Mouse (Mus musculus): ENCODE data around the gene Fam114a2. TPM values are rescaled to one million over a fixed set of nuclear protein-coding genes. Genes with fewer than 3 reads are reported as not detected.
"Not testable (repeated sequence)": the region's sequence is repeated elsewhere in the genome, so short reads cannot be mapped to it uniquely, and the experiment has no call there.

Gene Fam114a2
- total RNA-seq (2022): 10 to 100 TPM; 32.9 to 47.7 (median 37.5) TPM

GRCm38 (mm10) chr11:57518091-57518750 lies at the start of gene Fam114a2, which contains the start of gene Mfap3:
TSS of gene Fam114a2 (minus strand) at chr11:57518617.
TSS of gene Mfap3 (plus strand) at chr11:57518664.
- peak; percentile 80 to 86 for DNase-seq (ENCODE audit: low spot score in 2 of 2)

- DNase-seq (ENCODE audit: low spot score in 2 of 2): no peak
Observed at GRCm38 (mm10) chr11:57566091-57567035, 47.9 kb upstream of the Fam114a2 start.

- DNase-seq (ENCODE audit: low spot score in 2 of 2): no peak
Observed at GRCm38 (mm10) chr11:57564564-57564963, 46.1 kb upstream of the Fam114a2 start.

GRCm38 (mm10) chr11:57557936-57558335 lies 39.5 kb upstream of the Fam114a2 start:
- not testable (repeated sequence) for DNase-seq (ENCODE audit: low spot score in 2 of 2)

- DNase-seq (ENCODE audit: low spot score in 2 of 2): no peak
Observed at GRCm38 (mm10) chr11:57553015-57553780, 34.8 kb upstream of the Fam114a2 start.

GRCm38 (mm10) chr11:57551016-57551415 lies 32.6 kb upstream of the Fam114a2 start:
- no peak for DNase-seq (ENCODE audit: low spot score in 2 of 2)

GRCm38 (mm10) chr11:57550230-57550629 lies 31.8 kb upstream of the Fam114a2 start:
- no peak for DNase-seq (ENCODE audit: low spot score in 2 of 2)

- peak; percentile 59 to 85 for DNase-seq (ENCODE audit: low spot score in 2 of 2)
Observed at GRCm38 (mm10) chr11:57548618-57549550, 30.5 kb upstream of the Fam114a2 start.

GRCm38 (mm10) chr11:57540681-57541080 lies 22.3 kb upstream of the Fam114a2 start:
- DNase-seq (ENCODE audit: low spot score in 2 of 2): no peak

GRCm38 (mm10) chr11:57539841-57540418 lies 21.5 kb upstream of the Fam114a2 start:
- no peak for DNase-seq (ENCODE audit: low spot score in 2 of 2)

GRCm38 (mm10) chr11:57535912-57536311 lies 17.5 kb upstream of the Fam114a2 start:
- DNase-seq (ENCODE audit: low spot score in 2 of 2): no peak

- DNase-seq (ENCODE audit: low spot score in 2 of 2): no peak
Observed at GRCm38 (mm10) chr11:57532306-57532705, 13.9 kb upstream of the Fam114a2 start.

- DNase-seq (ENCODE audit: low spot score in 2 of 2): no peak
Observed at GRCm38 (mm10) chr11:57531300-57531950, 13.0 kb upstream of the Fam114a2 start.

GRCm38 (mm10) chr11:57529111-57529510 lies 10.7 kb upstream of the Fam114a2 start:
- DNase-seq (ENCODE audit: low spot score in 2 of 2): no peak

GRCm38 (mm10) chr11:57527506-57527905 lies 9.1 kb upstream of the Fam114a2 start:
- no peak for DNase-seq (ENCODE audit: low spot score in 2 of 2)

GRCm38 (mm10) chr11:57525900-57526299 lies 7.5 kb upstream of the Fam114a2 start:
- no peak for DNase-seq (ENCODE audit: low spot score in 2 of 2)

GRCm38 (mm10) chr11:57524597-57524996 lies 6.2 kb upstream of the Fam114a2 start:
- no peak for DNase-seq (ENCODE audit: low spot score in 2 of 2)

- DNase-seq (ENCODE audit: low spot score in 2 of 2): no peak
Observed at GRCm38 (mm10) chr11:57523418-57523817, 5.0 kb upstream of the Fam114a2 start.

- DNase-seq (ENCODE audit: low spot score in 2 of 2): peak; percentile 83 to 84
Observed at GRCm38 (mm10) chr11:57522046-57522445, 3.6 kb upstream of the Fam114a2 start.

All from layer of hippocampus, adult 8-10 months (tissue).